Mouse (Mus musculus): ENCODE measurements around the gene Pyroxd2.

DNA sequence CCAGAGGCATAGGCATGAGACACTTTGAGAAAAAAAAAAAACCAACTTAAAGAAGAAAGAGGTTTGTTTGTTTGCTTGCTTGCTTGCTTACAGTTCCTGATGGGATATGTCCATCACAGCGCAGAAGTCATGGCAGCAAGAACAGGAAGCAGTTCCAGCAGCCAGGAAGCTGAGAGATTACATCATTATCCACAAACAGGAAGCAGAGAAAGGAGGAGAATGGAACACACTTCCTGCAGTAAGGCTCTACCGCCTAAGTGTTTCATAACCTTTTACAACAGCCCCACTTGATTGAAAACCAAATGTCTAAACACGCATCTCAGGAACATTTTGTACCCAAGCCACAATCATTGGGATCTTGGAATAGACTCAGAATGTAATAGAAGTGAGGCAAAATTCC is 75.6 kb downstream of the Pyroxd2 start:
- TF ChIP-seq CTCF (IDR thresholded peaks at IDR 0.05; ENCODE audit: control insufficient read depth, insufficient read depth, insufficient replicate concordance, low read depth, low read length) (no peak), POLR2A (IDR thresholded peaks at IDR 0.05; ENCODE audit: control insufficient read depth, low read depth, low read length) (no peak)

All from testis, adult 2 months (tissue).